Mouse (Mus musculus) retina, adult 2 months (tissue): Measurements from ENCODE around the gene Pgm1.

ENCODE experiments used
- DNase-seq: peaks from one replicate; pipeline ENCODE4 v3.0.0-alpha.2; 2012; ENCODE audit warnings: low read depth, low spot score

Pgm1 gene

DNA sequence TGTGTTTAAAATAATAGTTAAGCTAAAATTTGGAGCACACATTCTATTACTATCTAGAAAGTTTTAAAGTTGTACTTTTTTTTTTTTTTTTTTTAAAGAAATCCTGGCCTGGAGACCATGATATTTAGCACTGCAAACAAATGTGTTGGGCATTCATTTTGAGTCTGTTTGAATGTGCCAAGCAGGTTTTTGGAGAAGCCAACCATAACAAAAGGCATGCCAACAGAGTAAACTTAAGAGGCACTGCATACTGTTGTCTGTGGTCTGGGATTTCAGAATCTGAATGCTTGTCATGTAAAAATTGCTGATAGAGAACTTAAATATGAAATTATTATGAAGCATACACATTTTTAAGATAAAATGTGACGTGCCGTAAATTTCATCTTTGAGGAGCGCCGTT, 28.0 kb downstream of the Pgm1 start:
- DNase-seq = no peak

DNA sequence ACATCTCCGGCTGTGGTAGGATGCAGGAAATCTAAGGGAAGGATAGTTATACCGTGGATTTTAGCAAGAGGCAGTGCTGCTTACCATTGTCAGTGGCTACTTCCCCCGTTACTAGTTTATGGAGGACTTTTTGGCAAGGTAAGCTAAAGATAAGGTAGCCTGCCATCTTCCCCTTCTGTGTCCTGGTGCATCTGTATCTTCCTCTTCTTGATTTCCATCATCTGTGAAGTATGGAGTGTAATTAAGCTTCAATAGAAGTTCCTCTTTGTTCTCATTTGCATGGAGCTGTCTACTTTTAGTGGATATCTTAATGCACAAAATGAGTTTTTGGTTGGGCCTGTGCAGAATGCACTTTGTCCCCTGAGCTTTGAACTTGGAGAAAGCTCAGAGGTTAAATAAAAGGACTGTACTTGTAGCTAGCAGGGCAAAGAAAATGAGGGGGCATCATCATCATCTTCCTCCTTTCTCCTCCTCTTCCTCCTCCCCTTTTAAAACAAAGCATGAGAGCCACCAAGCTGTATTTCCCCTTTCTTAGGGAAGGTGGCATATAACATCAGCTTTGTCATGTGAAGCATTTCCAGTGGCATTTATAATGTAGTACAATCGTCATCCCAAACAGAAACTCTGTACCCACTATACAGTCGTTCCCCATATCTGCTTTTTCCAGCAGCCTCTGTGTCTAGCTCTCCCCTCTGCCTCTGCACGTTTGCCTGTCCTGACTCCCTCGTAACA, 29.0 kb downstream of the Pgm1 start:
- DNase-seq = no peak

DNA sequence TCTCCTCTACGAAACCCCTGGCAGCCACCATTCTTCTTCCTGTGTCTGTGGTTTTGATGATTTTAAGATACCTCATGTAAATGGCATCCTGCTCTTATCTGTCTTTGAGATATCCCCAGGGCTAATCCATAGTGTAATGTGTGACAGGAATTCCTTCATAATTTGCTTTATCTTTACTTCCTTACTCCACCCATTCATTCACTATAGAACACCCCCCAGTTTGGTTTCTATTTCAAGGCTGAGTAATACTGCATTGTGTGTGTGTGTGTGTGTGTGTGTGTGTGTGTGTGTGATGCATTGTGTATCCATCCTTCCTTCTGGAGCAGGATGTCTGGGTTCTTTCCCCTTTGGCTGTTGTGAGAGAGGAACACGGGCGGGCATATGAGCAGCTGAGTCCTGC, 30.1 kb downstream of the Pgm1 start:
- no peak for DNase-seq

DNA sequence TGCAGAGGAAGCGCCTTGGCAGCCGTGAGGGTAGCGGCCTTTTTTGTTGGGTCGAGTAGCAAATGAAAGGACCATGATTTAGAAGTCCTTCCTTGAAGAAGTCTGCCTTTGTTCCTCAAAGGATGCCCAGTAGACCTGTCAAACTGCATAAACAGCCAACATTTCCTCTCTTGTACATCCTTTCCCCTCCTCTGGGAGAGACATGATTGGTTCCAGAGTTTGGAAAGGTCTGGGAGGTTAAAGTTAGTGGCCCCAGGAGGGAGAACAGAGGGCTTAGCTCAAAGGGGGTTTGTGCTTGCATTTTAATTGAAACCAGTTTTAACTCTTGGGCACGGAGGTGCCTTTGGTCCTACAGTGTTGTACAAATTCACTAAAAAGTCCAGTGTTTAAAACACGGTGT, 37.3 kb downstream of the Pgm1 start:
- no peak for DNase-seq

DNA sequence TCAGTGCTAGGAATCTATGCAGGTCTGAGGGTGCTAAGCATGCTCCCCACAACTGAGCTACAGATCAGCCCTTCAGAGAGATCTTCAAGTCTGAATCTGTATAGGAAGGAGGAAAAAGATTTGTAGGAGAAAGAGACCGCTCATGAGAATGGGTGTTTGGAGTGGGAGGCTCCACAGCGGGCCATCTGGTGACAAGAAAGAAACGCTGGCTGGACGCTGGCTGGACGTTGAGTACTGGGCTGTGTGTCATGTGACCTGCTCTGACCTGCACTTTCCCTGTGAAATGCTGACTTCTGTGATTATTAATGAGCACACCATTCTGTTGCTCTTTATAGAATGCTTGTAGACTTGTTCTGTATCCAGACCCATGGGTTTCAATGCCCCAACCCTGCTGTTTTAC, 40.1 kb downstream of the Pgm1 start:
- DNase-seq = no peak

DNA sequence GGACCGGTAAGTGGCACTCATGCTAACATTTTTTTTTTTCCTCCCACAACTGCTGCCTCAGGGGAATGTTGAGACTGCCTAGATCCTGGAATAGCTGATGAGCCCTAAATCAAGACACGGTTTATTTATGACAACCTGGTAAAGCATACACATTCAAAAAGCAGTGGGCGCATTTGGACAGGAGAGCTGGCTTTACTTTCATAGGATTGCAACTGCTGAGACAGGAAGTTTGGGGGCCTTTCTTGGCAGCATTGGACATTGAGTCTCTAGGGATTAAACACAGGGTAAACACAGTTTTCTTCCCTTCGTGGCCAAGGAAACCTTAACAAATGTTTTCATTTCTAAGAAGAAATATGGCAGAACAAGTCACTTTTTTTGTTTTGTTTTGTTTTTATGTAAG, 40.9 kb downstream of the Pgm1 start:
- no peak for DNase-seq

DNA sequence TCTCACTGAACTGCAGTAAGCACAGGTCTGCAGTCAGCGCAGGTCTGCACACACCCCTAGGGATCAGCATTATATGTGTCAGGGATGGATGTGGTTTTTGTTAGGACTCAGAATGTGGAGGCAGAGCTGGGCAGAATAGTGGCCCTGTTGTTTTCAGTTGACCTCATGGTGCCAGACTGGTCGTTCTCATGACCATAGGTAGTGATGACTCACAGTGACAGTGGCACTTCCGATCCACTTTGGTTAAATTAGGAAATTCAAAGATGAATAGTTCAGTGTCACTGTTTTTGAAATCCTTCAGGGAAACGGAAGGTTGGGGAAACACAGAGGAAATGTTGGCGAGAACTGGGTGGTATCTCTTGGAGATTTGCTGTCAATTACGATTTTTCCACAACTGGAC, 43.7 kb downstream of the Pgm1 start:
- DNase-seq = no peak

DNA sequence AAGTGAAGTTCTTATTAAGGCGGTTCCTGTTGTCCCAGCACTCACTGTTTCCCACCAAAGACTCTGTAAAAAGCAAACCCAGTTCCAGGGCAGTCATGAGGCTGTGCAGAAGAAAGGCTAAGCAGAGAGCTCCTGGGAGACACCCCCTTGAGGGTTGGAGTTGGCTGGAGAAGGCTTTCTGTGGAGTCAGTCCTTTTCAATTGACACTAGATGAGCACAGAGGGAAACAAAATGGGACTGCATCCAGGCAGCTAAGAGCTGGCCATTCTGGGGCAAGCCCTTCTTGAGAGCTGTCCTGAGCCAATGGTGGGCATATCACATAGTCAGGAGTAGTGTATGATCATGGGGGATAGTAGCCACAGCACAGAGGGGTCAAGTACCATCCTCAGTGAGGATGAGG, 44.7 kb downstream of the Pgm1 start:
- DNase-seq = no peak

DNA sequence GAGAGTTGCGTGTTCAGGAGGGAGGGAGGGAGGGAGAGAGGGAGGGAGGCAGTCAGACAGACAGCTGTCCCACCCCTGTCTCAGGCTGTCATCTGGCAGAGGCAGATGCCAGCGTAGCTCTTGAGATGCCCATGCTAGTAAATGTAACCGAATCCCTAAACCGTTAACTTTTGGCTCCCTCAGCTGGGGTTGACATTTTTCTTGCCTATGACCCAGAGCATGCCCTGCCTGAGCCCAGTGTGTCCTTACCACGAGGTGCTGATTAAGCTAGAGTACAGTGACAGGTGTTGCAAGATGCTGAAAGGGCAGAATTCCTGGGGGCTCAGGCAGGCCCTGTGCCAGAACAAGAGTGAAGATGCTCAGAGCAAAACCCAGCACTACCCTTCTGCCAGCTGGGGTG, 45.2 kb downstream of the Pgm1 start:
- no peak for DNase-seq

DNA sequence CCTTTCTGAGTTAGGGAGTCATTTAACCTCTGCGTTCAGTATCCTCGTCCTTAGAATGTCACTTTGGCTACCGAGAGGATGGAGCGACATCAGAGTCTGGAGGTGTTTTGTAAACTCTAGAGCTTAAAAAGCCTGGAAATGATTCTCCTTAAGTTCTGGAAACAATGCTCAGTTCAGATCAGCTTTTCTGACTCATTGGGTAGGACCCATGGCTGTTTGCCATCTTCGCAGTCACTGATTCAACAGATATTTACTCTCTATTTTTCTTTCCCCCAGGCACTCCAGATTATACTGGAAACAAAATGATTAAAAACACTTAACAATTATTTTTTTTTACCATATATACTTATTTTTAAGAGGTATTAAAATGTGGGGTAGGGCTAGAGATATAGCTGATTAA, 50.1 kb downstream of the Pgm1 start:
- DNase-seq = no peak

DNA sequence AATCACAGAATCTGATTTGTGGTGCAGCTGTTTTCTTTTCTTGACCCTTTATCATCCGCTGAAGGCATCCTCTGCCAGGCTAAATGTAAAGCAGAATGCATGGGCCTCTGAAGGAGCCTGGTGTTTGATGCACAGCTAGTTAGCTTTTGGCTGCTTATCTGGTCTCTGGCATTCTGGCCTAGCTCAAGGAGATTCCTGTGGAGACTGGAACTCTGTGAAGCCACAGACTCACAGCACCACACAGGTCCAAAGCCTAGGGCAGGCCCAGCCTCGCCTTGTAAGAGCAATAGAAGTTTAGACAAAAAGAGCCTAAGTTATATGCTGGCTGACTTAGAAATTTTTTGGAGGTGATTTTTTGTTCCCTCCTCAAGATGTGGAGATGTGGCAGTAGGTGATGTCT, 52.0 kb downstream of the Pgm1 start:
- DNase-seq = no peak

DNA sequence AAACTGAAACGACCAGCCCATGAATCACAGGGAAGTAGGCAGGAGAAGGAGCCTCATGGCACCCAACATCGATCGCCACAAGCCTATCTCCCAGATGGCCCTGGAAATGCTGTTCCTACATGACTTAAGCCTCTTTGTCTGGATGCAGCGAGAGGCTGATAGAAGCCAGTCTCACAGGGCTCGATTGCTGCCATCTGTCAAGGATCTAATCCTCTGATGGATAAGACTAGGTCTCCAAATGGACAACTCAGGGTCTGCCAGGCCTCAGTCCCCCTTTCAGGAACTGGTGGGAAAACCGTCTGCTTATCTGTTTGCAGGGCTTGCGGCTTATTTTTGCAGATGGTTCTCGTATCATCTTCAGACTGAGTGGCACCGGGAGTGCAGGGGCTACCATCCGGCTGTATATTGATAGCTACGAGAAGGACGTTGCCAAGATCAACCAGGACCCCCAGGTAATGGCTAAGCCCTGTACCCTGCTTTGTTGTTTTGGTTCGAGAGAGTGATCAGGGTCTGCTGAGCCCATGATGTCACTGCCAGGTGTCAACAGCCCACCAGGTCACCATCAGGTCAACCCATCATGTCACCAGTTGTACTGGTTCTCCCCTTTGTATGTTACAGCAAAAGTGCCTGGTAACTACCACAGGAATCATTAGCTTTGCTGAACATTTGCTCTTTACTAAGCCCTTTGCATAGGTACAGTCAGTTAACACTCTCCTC, 54.6 kb downstream of the Pgm1 start:
- no peak for DNase-seq

DNA sequence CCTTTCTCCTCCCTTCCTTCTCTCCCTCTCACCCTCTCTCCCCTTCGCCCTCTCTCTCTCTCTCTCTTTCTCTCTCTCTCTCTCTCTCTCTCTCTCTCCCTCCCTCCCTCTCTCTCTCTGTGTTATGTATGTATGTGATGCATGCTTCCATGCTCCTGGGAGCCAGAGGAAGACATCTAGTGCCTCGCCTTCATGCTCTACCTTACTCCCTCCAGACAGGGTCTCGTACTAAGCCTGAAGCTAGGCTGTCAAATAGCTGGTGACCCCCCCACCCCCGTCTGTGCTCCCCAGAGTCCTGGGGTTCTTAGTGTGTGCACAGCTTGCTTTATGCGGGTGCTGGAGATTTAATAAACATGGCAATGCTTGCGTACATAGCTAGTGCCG, 55.1 kb downstream of the Pgm1 start:
- no peak for DNase-seq

DNA sequence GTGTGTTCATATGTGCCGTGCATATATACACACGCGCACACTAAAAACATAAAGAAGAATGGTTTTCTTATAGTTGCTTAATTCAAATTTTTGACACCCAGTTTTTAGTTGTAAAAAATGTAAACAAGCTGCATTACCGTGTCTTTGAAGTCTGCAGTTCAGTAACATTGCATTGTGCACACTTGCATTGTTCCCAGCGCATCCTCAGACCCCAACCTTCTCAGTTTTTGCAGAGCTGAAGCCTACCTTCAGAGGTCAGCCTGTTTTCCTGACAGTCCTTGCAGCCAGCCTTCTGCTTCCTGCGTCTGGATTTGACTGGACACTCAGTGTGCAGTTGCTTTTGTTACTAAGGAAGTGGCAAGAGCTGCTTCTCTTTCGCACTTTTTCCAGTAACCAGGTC, 55.9 kb downstream of the Pgm1 start:
- no peak for DNase-seq

DNA sequence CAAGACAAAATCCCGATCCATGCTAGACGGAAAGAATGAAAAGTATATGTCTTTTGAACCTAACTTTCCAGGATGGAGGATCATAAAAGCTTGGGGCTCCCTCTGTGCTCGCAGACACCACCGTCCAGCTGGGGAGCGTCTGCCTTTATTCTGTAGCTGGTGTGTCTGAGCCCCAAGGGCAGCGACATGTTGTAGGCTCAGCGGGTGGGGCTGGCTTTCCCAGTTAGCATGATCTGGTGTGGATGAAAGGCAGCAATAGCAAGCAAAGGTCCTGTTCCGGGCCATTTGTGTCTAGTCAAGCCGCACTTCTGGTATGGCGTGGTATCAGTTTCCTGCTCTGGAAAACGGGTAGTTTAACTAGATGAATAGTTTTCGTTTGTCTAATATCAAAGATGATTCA, 56.4 kb downstream of the Pgm1 start:
- no peak for DNase-seq

DNA sequence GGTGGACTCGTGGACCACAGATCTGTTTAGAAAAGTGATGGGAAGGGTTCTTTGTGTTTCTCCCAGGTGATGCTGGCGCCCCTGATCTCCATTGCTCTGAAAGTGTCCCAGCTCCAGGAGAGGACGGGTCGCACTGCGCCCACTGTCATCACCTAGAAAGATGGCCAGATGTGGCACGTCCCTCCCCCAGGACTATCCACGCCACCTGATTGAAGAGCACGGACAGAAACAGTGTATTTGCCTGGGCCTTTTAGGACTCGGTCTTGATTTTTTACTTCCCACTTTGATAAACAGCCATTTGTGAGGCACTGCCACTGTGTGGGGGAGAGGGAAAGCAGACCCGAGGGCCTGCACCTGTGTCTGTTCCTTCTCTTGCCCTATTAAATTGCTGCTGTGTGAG, 57.4 kb downstream of the Pgm1 start:
- DNase-seq = no peak

DNA sequence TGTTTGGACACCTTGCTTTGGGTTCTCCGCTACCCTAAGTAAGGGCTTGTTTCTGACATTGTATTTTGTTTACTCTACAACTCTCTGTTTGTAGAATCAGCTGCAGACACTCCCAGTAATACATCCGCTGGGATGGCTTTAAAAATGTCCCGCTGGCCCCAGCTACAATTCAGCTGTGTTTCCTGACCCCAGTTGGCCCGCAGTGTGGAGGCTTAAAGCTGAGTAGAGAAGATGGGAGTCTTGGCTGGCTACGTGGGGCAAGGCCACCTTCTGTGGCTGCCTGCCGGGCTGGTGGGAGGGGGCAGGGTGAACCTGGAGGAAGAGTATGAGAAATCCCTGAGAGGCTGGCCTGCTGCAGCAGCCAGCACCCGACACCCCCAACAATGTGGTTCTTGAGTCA, 59.6 kb downstream of the Pgm1 start:
- DNase-seq = no peak

DNA sequence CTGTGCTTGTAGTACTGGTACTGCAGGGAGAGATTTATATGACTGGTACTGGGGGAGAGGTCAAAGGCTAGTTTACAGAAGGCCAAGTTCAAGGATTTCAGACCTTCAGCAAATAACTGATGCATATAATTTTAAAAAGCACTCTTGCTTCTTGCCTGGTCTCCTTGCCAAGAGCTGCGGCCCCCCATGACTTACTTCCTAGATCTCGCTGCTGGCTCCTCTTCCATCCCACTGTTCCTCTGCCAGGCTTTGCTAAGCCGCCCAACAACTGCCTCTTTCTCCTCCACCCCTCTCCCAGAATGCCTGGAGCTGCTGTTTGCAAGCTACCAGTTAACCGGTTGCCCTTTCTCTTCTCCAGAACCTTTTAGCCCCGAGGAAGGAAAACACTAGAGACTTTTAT, 71.8 kb downstream of the Pgm1 start:
- DNase-seq = no peak

DNA sequence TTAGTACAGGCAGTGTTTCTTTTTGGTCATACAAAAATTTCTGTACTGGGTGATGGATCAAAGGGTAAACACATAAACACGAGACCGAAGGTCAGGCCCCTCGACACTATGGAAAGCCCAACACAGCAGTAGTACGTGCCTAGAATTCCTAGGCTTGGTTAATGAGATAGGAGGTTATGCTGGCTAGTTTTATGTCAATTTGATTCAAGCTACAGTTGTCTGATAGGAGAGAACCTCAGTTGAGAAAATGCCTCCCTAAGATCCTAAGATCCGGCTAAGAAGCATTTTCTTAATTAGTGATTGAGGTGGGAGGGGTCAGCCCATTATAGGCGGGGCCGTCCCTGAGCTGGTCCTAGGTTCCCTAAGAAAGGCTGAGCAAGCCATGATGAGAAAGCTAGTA, 72.6 kb downstream of the Pgm1 start:
- DNase-seq = no peak

DNA sequence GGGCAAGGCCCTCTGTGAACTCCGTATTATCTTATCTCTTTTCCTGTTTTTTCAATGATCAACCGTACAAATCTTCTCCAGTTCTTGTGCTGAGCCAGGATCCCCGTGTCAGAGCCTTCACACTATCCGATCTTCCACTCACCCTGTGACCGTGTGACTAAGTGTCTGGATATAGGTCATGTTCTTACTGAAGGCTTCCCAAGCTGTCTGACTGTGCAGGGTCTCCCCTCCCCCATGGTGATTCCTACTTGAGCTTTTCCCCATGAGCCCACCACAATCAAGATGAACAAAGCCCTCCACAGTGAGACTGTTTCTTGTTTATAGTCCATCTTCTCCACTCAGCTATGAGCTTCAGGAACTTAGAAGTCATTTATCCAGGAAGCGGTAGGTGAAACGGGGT, 78.5 kb downstream of the Pgm1 start:
- no peak for DNase-seq

DNA sequence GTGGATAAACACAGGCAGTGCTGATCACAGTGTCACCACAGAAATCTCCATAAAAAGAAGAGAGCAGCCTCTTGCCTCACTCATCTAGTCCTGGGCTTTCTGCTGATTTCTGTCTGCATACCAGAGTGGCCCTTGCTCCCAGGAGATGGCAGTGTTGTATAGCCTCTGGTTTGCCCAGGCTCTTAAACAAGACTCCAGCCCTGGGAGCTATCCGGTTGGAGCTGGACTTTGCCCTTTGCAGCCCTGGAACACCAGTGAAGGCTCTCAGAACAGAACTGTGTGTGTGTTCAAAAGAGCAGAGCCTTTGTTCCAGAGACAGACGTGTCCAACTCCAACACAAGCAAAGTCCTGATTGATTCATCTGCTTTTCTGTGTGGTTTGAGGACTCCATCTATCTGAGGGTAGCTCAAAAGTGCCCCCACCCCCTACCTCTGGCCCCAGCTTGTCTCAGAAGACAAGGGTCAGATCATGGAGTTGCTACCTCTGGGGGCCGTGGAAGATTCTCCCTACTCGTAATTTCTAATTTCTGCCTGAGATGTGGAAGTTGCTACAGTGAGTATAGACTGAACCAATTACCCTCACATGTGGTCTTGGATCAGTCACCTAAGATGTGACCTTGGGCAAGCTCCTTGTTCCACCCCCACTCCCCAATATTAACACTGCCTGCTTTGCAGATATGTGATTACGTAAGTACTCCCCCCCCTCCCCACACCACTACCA, 79.3 kb downstream of the Pgm1 start:
- peak; percentile 28 for DNase-seq

DNA sequence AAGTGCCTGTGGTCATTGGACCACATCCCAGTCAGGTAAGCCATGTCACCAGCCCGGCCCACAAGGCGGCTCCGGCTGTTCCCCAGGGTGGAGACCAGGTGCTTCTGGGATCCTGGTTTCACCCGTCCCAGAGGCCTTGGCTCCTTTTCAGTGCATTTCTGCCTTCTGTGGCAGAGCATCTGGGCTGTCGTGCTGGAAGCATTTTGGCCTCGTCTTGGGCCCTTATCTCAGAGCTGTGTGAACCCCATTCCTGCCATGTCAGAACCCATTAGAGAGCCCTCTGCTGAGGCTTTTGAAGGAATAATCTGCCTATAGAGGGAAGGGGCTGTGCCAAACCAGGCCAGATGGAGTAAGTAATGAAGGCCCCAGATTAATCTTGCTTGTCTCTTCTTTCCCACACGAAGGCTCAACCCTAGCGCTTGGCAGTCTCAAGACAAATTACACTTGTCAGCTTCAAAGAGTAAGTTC, 80.0 kb downstream of the Pgm1 start:
- DNase-seq = no peak

DNA sequence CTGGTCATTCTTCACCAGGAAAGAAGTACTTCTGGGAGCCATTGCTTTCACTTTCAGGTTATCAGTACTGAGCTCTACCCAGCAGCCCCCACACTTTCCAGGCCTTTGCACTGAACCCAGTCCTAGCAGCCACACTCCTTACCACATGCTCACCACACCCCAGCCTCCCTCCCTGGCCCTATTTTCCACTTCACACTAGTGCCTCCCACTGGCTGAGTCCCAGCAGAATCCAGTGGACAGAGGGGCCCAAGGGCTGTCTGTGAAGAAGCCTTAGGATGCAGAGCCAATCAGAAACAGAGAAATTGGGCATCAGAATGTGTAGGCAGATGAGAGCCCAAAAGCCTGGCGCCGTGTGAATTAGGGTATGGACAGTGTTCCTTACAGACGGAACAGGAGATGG, 81.7 kb downstream of the Pgm1 start:
- DNase-seq = no peak
